Mouse (Mus musculus) erythroblast, embryonic 14.5 days (primary cell): ENCODE results near the gene Rbfox3.

Experiments
- GATA1 ChIP-seq: IDR thresholded peaks from 2 replicates; pipeline ENCODE4 v1.6.1; 2012; ENCODE audit warnings: low read length, inconsistent platforms, mixed read lengths
- TAL1 ChIP-seq: IDR thresholded peaks from 3 replicates; pipeline ENCODE4 v1.6.1; 2012; ENCODE audit warnings: low read length, inconsistent platforms, mixed read lengths

- no peak for TF ChIP-seq GATA1
- no peak for TF ChIP-seq TAL1
These were observed 20.4 kb downstream of the Rbfox3 start for GRCm38 (mm10) chr11:118890992-118891398.
